ENCODE assay signal across 8 mouse cellular contexts in the genomic region with DNA sequence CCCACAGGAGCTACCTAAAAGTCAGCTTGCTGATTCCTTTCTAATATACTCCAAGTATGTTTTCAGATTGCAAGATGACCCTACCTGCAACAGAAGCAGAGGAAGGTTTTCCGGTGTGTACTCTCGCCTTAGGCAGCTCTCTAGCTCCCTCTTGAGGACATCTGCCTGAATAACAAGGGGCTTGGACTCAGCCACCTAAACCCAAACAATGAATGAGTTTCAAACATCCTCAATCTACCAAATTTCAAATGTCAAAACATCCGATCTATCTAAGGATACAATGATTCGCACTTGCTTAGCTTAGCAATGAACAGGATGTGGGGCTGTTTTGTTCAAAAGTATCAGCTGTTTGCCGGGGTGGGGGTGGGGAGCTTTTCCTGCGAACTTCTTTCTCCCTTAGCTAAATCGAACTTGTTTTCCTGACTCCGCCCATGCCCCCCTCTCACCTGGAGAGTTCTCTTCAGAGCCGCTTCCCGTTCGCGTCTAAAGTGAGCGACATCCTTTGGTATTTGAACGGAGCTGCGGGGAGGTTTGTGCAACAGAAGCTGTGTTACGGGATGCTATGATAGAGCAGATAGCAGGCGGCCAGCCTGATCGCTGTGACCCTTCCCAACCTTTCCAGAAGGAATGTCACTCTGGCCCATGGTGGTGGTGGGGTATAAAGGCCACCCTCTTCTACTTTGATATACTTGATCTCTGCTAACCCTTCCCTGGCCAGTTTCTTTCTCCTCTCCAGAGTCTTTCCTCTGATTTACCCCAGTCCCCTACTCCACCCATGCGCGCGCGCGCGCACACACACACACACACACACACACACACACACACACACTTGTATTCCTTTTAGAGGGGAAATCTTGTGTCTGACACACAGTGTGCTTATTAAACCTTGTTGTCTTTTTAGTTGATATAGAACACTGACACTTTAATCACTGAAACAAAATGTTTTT. TPM values are rescaled to one million over a fixed set of nuclear protein-coding genes. Genes with fewer than 3 reads are reported as not detected.
DNase-seq lines count a peak whose midpoint lies in the region; ATAC-seq and TF ChIP-seq lines count a peak whose summit lies in the region.

No protein-coding gene starts in this region.

- TF ChIP-seq EP300 in ES-Bruce4 (IDR thresholded peaks at IDR 0.05; ENCODE audit: insufficient read depth, low read depth, low read length): no peak
- no peak for TF ChIP-seq EP300 in lung, postnatal 0 days (IDR thresholded peaks at IDR 0.05)

- ATAC-seq in erythroblast, adult 5-6 weeks (replicated peaks; ENCODE audit: low FRiP score, poor library complexity, severe bottlenecking): 0 out of 2 replicates have a peak, but pooled peaks have one; percentile 60
- no peak for ATAC-seq in lung, postnatal 0 days

- no peaks in the 10 kb centered on the region for H3K9me3 ChIP-seq in ES-Bruce4 (replicated peaks; ENCODE audit: control insufficient read depth, insufficient read depth, low read length, poor library complexity, severe bottlenecking)
- no peaks in the 10 kb centered on the region for H3K9me3 ChIP-seq in lung, postnatal 0 days (ENCODE audit: low read length)

- peak; percentile 80 for DNase-seq in brain, embryonic 14.5 days (ENCODE audit: low read depth)
- DNase-seq in heart, postnatal 4 days: peak; percentile 75
- DNase-seq in layer of hippocampus, adult 2 months (ENCODE audit: low spot score in 2 of 2): peak; percentile 23 to 75
- peak; percentile 80 for DNase-seq in lung, postnatal 0 days (ENCODE audit: low spot score)
- DNase-seq in ovary, postnatal 36 days (ENCODE audit: low spot score): peak; percentile 34
- DNase-seq in thymus, postnatal 14 days: peak; percentile 86

- no peaks in the 10 kb centered on the region for H3K4me1 ChIP-seq in ES-Bruce4 (ENCODE audit: control insufficient read depth, insufficient read depth, low read length)
- H3K4me1 ChIP-seq in lung, postnatal 0 days (ENCODE audit: insufficient read depth, low read depth, low read length): no peaks in the 10 kb centered on the region

- peak overlapping the region; percentile 66 for H3K9ac ChIP-seq in ES-Bruce4 (ENCODE audit: low read depth, poor library complexity, severe bottlenecking)
- H3K9ac ChIP-seq in lung, postnatal 0 days (replicated peaks; ENCODE audit: low read depth): no peak overlapping the region

- no peak for TF ChIP-seq POLR2A in ES-Bruce4 (IDR thresholded peaks at IDR 0.05; ENCODE audit: insufficient read depth, low read length)
- no peak for TF ChIP-seq POLR2A in brain, embryonic 14.5 days (IDR thresholded peaks at IDR 0.05; ENCODE audit: borderline replicate concordance, extremely low read depth, insufficient read depth, insufficient read length, poor library complexity, severe bottlenecking)

- H3K4me2 ChIP-seq in lung, postnatal 0 days (replicated peaks; ENCODE audit: low read depth, low read length): peak overlapping the region; percentile 57

- no peaks in the 10 kb centered on the region for H3K27me3 ChIP-seq in ES-Bruce4 (ENCODE audit: control insufficient read depth, insufficient read depth, low read length, poor library complexity, severe bottlenecking)
- no peaks in the 10 kb centered on the region for H3K27me3 ChIP-seq in lung, postnatal 0 days (replicated peaks; ENCODE audit: insufficient read depth, low read length)

- H3K27ac ChIP-seq in ES-Bruce4 (ENCODE audit: insufficient read depth, low read length): no peak overlapping the region
- H3K27ac ChIP-seq in layer of hippocampus, adult 2 months: no peak overlapping the region
- H3K27ac ChIP-seq in lung, postnatal 0 days (ENCODE audit: low read length): no peak overlapping the region

- WGBS in lung, postnatal 0 days: 22% methylated on average over 24 of the region's 24 CpGs

- peak overlapping the region; percentile 64 for H3K4me3 ChIP-seq in ES-Bruce4 (ENCODE audit: low read depth, low read length)
- peak overlapping the region; percentile 51 for H3K4me3 ChIP-seq in layer of hippocampus, adult 2 months
- H3K4me3 ChIP-seq in lung, postnatal 0 days (ENCODE audit: low read depth, low read length): peak overlapping the region; percentile 31

- peak; percentile 65 for TF ChIP-seq CTCF in ES-Bruce4 (IDR thresholded peaks at IDR 0.05; ENCODE audit: low read depth, low read length)
- peak; percentile 90 for TF ChIP-seq CTCF in brain, embryonic 14.5 days (IDR thresholded peaks at IDR 0.05; ENCODE audit: borderline replicate concordance, extremely low read depth, insufficient read depth, insufficient read length)
- TF ChIP-seq CTCF in layer of hippocampus, adult 2 months (conservative IDR thresholded peaks at IDR 0.05): peak; percentile 92
- TF ChIP-seq CTCF in lung, postnatal 0 days (IDR thresholded peaks at IDR 0.05): peak; percentile 92

- no peaks in the 10 kb centered on the region for H3K36me3 ChIP-seq in ES-Bruce4 (ENCODE audit: control insufficient read depth, insufficient read depth, low read length, poor library complexity, severe bottlenecking)
- H3K36me3 ChIP-seq in lung, postnatal 0 days (ENCODE audit: insufficient read depth, low read length): no peaks in the 10 kb centered on the region

RNA-seq across cellular contexts. Expression of a gene that starts 26.2 kb away (rescaled TPM):
- polyA plus RNA-seq in ES-Bruce4 (2011; ENCODE audit: insufficient read depth, insufficient read length, low read depth, missing spikeins): 3.5 and 5.1 TPM in 2 replicates
- polyA plus RNA-seq in brain, embryonic 14.5 days (2012; rRNA removed): 1.1 and 2.5 TPM in 2 replicates
- total RNA-seq in erythroblast, adult 5-6 weeks (2015; ENCODE audit: low replicate concordance): 0.42 TPM in 1 of 2 replicates, not detected in the other
- total RNA-seq in erythroblast, adult 5-6 weeks (2017; ENCODE audit: low replicate concordance): 0.51 TPM in 1 of 2 replicates, not detected in the other
- under 1 TPM; 0.10 to 0.18 TPM for total RNA-seq in heart, postnatal 4 days (2021)
- total RNA-seq in layer of hippocampus, adult 2 months (2021): 1 to 10 TPM in 1 of 2 experiments, under 1 TPM in 1; 0.91 to 1.6 TPM
- polyA plus RNA-seq in lung, postnatal 0 days (2015; fragmentation: Nextera tagmentation; extraction: Ambion mirVana): 2.2 and 3.0 TPM in 2 replicates

Comparison
In these comparisons a context has a peak if more than half of its experiments do, and no peak if none do; other contexts are left out.
1. DNase-seq: peak in every context shown above with its lines; median percentile 86 in thymus, postnatal 14 days; 80 in brain, embryonic 14.5 days; 80 in lung, postnatal 0 days; 75 in heart, postnatal 4 days; 49 in layer of hippocampus, adult 2 months; 34 in ovary, postnatal 36 days.